Mouse (Mus musculus): ENCODE measurements around the gene Trp53i13.

DNA sequence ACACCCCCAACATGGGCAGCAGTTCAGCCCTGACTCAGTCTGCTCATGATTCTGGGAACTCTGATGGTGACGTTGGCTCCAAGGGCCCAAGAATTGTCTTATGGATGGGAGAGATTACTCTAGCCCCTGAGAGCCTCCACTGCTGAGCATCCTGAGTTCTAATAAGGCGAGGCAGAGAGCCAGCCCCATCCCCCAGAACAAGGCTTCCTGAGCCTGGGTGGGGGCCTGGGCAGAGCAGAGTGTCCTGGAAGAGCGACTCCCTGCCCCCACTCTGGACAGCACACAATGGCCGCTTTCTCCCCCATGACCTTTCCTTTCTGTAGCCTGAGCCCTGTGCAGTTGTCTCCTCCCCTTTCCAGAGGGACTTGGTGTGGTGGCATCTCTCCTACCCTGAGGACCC, 17.9 kb downstream of the Trp53i13 start:
- no peak for TF ChIP-seq CTCF (IDR thresholded peaks at IDR 0.05)
- TF ChIP-seq POLR2A (IDR thresholded peaks at IDR 0.05; ENCODE audit: insufficient read depth, low read depth, low read length) = no peak
- no peak for TF ChIP-seq EP300 (IDR thresholded peaks at IDR 0.05; ENCODE audit: insufficient read depth, low read depth, low read length)

All from heart, adult 2 months (tissue).